Mouse (Mus musculus) B cell, adult (primary cell): ENCODE measurements around the gene Gm49359. TPM values are rescaled to one million over a fixed set of nuclear protein-coding genes. Genes with fewer than 3 reads are reported as not detected.

Experiments used
- total RNA-seq: library from RNA; stranded (reverse); gene quantifications from 4 replicates; pipeline ENCODE4 v1.2.4, GENCODE M21; 2023; ENCODE audit not compliant: inconsistent age

Gene Gm49359
- 12.7 to 16.9 TPM (median 14.0 TPM) in 4 replicates for total RNA-seq

GRCm38 (mm10) chr13:62466424-62467334 is at the start of gene Gm49359:
Gene Gm49359 (minus strand): TSS chr13:62466832.

Other genes starting within 250 kb of the Gm49359 start
- gene Gm3604, start 83.7 kb downstream of the Gm49359 start, total RNA-seq, result 0.80 to 2.1 TPM (median 1.3 TPM) in 4 replicates
- gene Zfp935, start 91.7 kb upstream of the Gm49359 start, total RNA-seq, result 3.7 TPM in 1 of 4 replicates, not detected in the others
- gene Zfp934, start 104.4 kb upstream of the Gm49359 start, total RNA-seq, result 8.1 to 10.7 TPM (median 9.1 TPM) in 4 replicates
- 2.5 to 6.8 TPM (median 3.5 TPM) in 4 replicates for gene 6720489N17Rik, start 157.3 kb upstream of the Gm49359 start, total RNA-seq